Mouse (Mus musculus): ENCODE data around the gene Gm21972. TPM values are rescaled to one million over a fixed set of nuclear protein-coding genes. Genes with fewer than 3 reads are reported as not detected.

Gm21972 gene
- polyA plus RNA-seq, 1 experiment = 9.7 TPM

GRCm38 (mm10) chr1:86189034-86189702, 55.7 kb downstream of the Gm21972 start:
- 80% methylated on average over 6 of the region's 6 CpGs for WGBS
- Histone ChIP-seq H3K27ac (ENCODE audit: control insufficient read depth, insufficient read depth, low read depth, low read length, poor library complexity) (no peak overlapping the region), H3K4me1 (ENCODE audit: control insufficient read depth, insufficient read depth, low read length) (peaks cover 10% of the 10 kb centered on the region), H3K4me3 (replicated peaks; ENCODE audit: control insufficient read depth, low read depth, low read length) (no peak overlapping the region)
- TF ChIP-seq CTCF (IDR thresholded peaks at IDR 0.05; ENCODE audit: control insufficient read depth, insufficient read depth, low read length) (peak; percentile 41; the same call in 1 of the 2 replicates), POLR2A (IDR thresholded peaks at IDR 0.05; ENCODE audit: borderline replicate concordance, control insufficient read depth, low read depth, low read length) (no peak)

- TF ChIP-seq POLR2A (IDR thresholded peaks at IDR 0.05; ENCODE audit: borderline replicate concordance, control insufficient read depth, low read depth, low read length) (no peak), CTCF (IDR thresholded peaks at IDR 0.05; ENCODE audit: control insufficient read depth, insufficient read depth, low read length) (no peak)
- Histone ChIP-seq H3K4me3 (replicated peaks; ENCODE audit: control insufficient read depth, low read depth, low read length) (no peak overlapping the region), H3K4me1 (ENCODE audit: control insufficient read depth, insufficient read depth, low read length) (peaks cover 9% of the 10 kb centered on the region), H3K27ac (ENCODE audit: control insufficient read depth, insufficient read depth, low read depth, low read length, poor library complexity) (peak overlapping the region; percentile 23; the same call in 1 of the 2 replicates)
- WGBS = 17% methylated on average over 6 of the region's 6 CpGs
These were observed 57.4 kb downstream of the Gm21972 start for GRCm38 (mm10) chr1:86190843-86191242.

- Histone ChIP-seq H3K4me1 (ENCODE audit: control insufficient read depth, insufficient read depth, low read length) (peaks cover 7% of the 10 kb centered on the region), H3K27ac (ENCODE audit: control insufficient read depth, insufficient read depth, low read depth, low read length, poor library complexity) (no peak overlapping the region), H3K4me3 (replicated peaks; ENCODE audit: control insufficient read depth, low read depth, low read length) (no peak overlapping the region)
- WGBS = 47% methylated on average over 7 of the region's 7 CpGs
- TF ChIP-seq CTCF (IDR thresholded peaks at IDR 0.05; ENCODE audit: control insufficient read depth, insufficient read depth, low read length) (no peak), POLR2A (IDR thresholded peaks at IDR 0.05; ENCODE audit: borderline replicate concordance, control insufficient read depth, low read depth, low read length) (no peak)
These were observed 60.6 kb downstream of the Gm21972 start for GRCm38 (mm10) chr1:86194044-86194443.

- WGBS = 88% methylated on average over 6 of the region's 6 CpGs
- Histone ChIP-seq H3K4me3 (replicated peaks; ENCODE audit: control insufficient read depth, low read depth, low read length) (no peak overlapping the region), H3K27ac (ENCODE audit: control insufficient read depth, insufficient read depth, low read depth, low read length, poor library complexity) (no peak overlapping the region), H3K4me1 (ENCODE audit: control insufficient read depth, insufficient read depth, low read length) (no peaks in the 10 kb centered on the region)
- no peak for TF ChIP-seq POLR2A (IDR thresholded peaks at IDR 0.05; ENCODE audit: borderline replicate concordance, control insufficient read depth, low read depth, low read length)
- TF ChIP-seq CTCF (IDR thresholded peaks at IDR 0.05; ENCODE audit: control insufficient read depth, insufficient read depth, low read length) = no peak
These were observed 64.8 kb downstream of the Gm21972 start for GRCm38 (mm10) chr1:86198276-86198675.

GRCm38 (mm10) chr1:86199026-86199425, 65.6 kb downstream of the Gm21972 start:
- TF ChIP-seq POLR2A (IDR thresholded peaks at IDR 0.05; ENCODE audit: borderline replicate concordance, control insufficient read depth, low read depth, low read length) (no peak), CTCF (IDR thresholded peaks at IDR 0.05; ENCODE audit: control insufficient read depth, insufficient read depth, low read length) (no peak)
- no peak overlapping the region for H3K27ac ChIP-seq (ENCODE audit: control insufficient read depth, insufficient read depth, low read depth, low read length, poor library complexity)
- no peaks in the 10 kb centered on the region for H3K4me1 ChIP-seq (ENCODE audit: control insufficient read depth, insufficient read depth, low read length)
- WGBS = 83% methylated on average over 5 of the region's 5 CpGs
- H3K4me3 ChIP-seq (replicated peaks; ENCODE audit: control insufficient read depth, low read depth, low read length) = no peak overlapping the region

- H3K27ac ChIP-seq (ENCODE audit: control insufficient read depth, insufficient read depth, low read depth, low read length, poor library complexity) = no peak overlapping the region
- no peak overlapping the region for H3K4me3 ChIP-seq (replicated peaks; ENCODE audit: control insufficient read depth, low read depth, low read length)
- no peaks in the 10 kb centered on the region for H3K4me1 ChIP-seq (ENCODE audit: control insufficient read depth, insufficient read depth, low read length)
- TF ChIP-seq POLR2A (IDR thresholded peaks at IDR 0.05; ENCODE audit: borderline replicate concordance, control insufficient read depth, low read depth, low read length) = no peak
- TF ChIP-seq CTCF (IDR thresholded peaks at IDR 0.05; ENCODE audit: control insufficient read depth, insufficient read depth, low read length) = no peak
These were observed 67.9 kb downstream of the Gm21972 start for GRCm38 (mm10) chr1:86201312-86201711.

- no peak overlapping the region for H3K27ac ChIP-seq (ENCODE audit: control insufficient read depth, insufficient read depth, low read depth, low read length, poor library complexity)
- TF ChIP-seq POLR2A (IDR thresholded peaks at IDR 0.05; ENCODE audit: borderline replicate concordance, control insufficient read depth, low read depth, low read length) = no peak
- TF ChIP-seq CTCF (IDR thresholded peaks at IDR 0.05; ENCODE audit: control insufficient read depth, insufficient read depth, low read length) = no peak
- H3K4me3 ChIP-seq (replicated peaks; ENCODE audit: control insufficient read depth, low read depth, low read length) = no peak overlapping the region
- H3K4me1 ChIP-seq (ENCODE audit: control insufficient read depth, insufficient read depth, low read length) = no peaks in the 10 kb centered on the region
- WGBS = 82% methylated on average over 9 of the region's 9 CpGs
These were observed 69.3 kb downstream of the Gm21972 start for GRCm38 (mm10) chr1:86202617-86203219.

GRCm38 (mm10) chr1:86210676-86211075, 77.2 kb downstream of the Gm21972 start:
- Histone ChIP-seq H3K4me1 (ENCODE audit: control insufficient read depth, insufficient read depth, low read length) (peaks cover 4% of the 10 kb centered on the region), H3K4me3 (replicated peaks; ENCODE audit: control insufficient read depth, low read depth, low read length) (no peak overlapping the region), H3K27ac (ENCODE audit: control insufficient read depth, insufficient read depth, low read depth, low read length, poor library complexity) (no peak overlapping the region)
- TF ChIP-seq POLR2A (IDR thresholded peaks at IDR 0.05; ENCODE audit: borderline replicate concordance, control insufficient read depth, low read depth, low read length) (no peak), CTCF (IDR thresholded peaks at IDR 0.05; ENCODE audit: control insufficient read depth, insufficient read depth, low read length) (no peak)
- 80% methylated on average over 7 of the region's 7 CpGs for WGBS

All from bone marrow, adult 2 months (tissue).